Mouse (Mus musculus) limb, embryonic 11.5 days (tissue): ENCODE results near the gene Elavl1. TPM values are rescaled to one million over a fixed set of nuclear protein-coding genes. Genes with fewer than 3 reads are reported as not detected.

Source experiments
- ATAC-seq: fragments of 200-750 bp; cut with Nextera tagmentation; 2 replicates; pipeline ENCODE4 v1.8.0; 2017; ENCODE audit warnings: low read depth; ENCODE audit not compliant: insufficient number of reproducible peaks, low FRiP score, low TSS enrichment
- DNase-seq: peaks from one replicate; pipeline ENCODE4 v3.0.0-alpha.2; 2015; ENCODE audit warnings: low spot score
- H3K27ac ChIP-seq: fragments of 300-500 bp; sonication (generic); replicated peaks from 2 replicates; pipeline ENCODE4 v1.5.1; 2014; ENCODE audit warnings: low read depth, mild to moderate bottlenecking, low read length
- H3K27me3 ChIP-seq: fragments of 300-500 bp; sonication (generic); 2 replicates; pipeline ENCODE4 v1.6.1; 2014; ENCODE audit warnings: mild to moderate bottlenecking, low read length, mixed read lengths; ENCODE audit not compliant: control insufficient read depth, insufficient read depth
- H3K36me3 ChIP-seq: fragments of 300-500 bp; sonication (generic); 2 replicates; pipeline ENCODE4 v1.6.1; 2014; ENCODE audit warnings: mild to moderate bottlenecking, low read length, moderate library complexity, mixed read lengths; ENCODE audit not compliant: control insufficient read depth, insufficient read depth
- H3K4me1 ChIP-seq: fragments of 300-500 bp; sonication (generic); 2 replicates; pipeline ENCODE4 v1.6.1; 2014; ENCODE audit warnings: low read length, mixed read lengths; ENCODE audit not compliant: control insufficient read depth, insufficient read depth
- H3K4me2 ChIP-seq: fragments of 300-500 bp; sonication (generic); 2 replicates; pipeline ENCODE4 v1.6.1; 2014; ENCODE audit warnings: low read depth, mild to moderate bottlenecking, moderate library complexity; ENCODE audit not compliant: severe bottlenecking
- H3K4me3 ChIP-seq: fragments of 300-500 bp; sonication (generic); 2 replicates; pipeline ENCODE4 v1.5.1; 2014; ENCODE audit warnings: low read depth, low read length
- H3K9ac ChIP-seq: fragments of 300-500 bp; sonication (generic); 2 replicates; pipeline ENCODE4 v1.6.1; 2014; ENCODE audit warnings: mild to moderate bottlenecking, low read length
- H3K9me3 ChIP-seq: fragments of 300-500 bp; sonication (generic); 2 replicates; pipeline ENCODE4 v1.6.1; 2016; ENCODE audit warnings: low read length; ENCODE audit not compliant: control insufficient read depth
- WGBS: fragments of 180-500 bp; shearing (Covaris S2); extraction: QIAGEN DNeasy Blood & Tissue Kit; methylation state at CpG from one replicate; pipeline ENCODE4 v1.1.7; 2014; 5-methylcytosine and 5-hydroxymethylcytosine counted together
- polyA plus RNA-seq: library from polyadenylated mRNA; unstranded; fragments of >200 nt; fragmentation: Nextera tagmentation; extraction: Ambion mirVana; gene quantifications from 2 replicates; pipeline ENCODE4 v1.2.1, GENCODE M21; 2014

Gene Elavl1
- polyA plus RNA-seq, 1 experiment from 2014 or later, result 403 TPM

GRCm38 (mm10) chr8:4335678-4336077 is 10.5 kb upstream of the Elavl1 start:
- no peaks in the 10 kb centered on the region for H3K4me1 ChIP-seq
- H3K4me3 ChIP-seq, result no peak overlapping the region
- peaks cover 17% of the 10 kb centered on the region for H3K36me3 ChIP-seq
- H3K9ac ChIP-seq, result no peak overlapping the region
- 88% methylated on average over 2 of the region's 2 CpGs for WGBS
- DNase-seq (no peak), ATAC-seq (no peak)
- no peak overlapping the region for H3K27ac ChIP-seq
- H3K4me2 ChIP-seq, result no peak overlapping the region
- no peaks in the 10 kb centered on the region for H3K9me3 ChIP-seq
- no peaks in the 10 kb centered on the region for H3K27me3 ChIP-seq

- peaks cover 19% of the 10 kb centered on the region for H3K36me3 ChIP-seq
- no peaks in the 10 kb centered on the region for H3K27me3 ChIP-seq
- H3K4me3 ChIP-seq, result no peak overlapping the region
- no peaks in the 10 kb centered on the region for H3K9me3 ChIP-seq
- 93% methylated on average over 1 of the region's 1 CpGs for WGBS
- DNase-seq (no peak), ATAC-seq (no peak)
- H3K4me2 ChIP-seq, result no peak overlapping the region
- H3K9ac ChIP-seq, result no peak overlapping the region
- H3K27ac ChIP-seq, result no peak overlapping the region
- H3K4me1 ChIP-seq, result no peaks in the 10 kb centered on the region
Observed at GRCm38 (mm10) chr8:4333966-4334365, 8.8 kb upstream of the Elavl1 start.

DNA sequence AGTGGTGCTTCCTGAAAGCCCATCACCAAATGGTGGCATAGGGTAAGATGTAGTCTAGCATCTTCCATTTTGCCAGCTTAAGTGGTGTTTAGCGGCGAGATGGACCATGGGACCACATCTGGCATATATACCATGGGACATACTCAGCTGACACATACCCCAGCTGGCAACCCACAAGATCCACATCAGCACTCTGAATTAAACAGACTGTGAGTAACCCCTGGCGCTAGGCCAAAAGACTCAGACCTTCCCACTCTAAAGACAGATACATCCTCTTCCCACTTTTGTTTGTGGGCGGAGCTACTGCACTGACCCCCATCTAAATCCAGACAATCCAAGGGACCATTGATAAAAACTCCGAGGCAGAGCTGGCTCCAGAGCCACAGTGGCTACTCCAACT is 3.8 kb upstream of the Elavl1 start:
- WGBS, result 94% methylated on average over 5 of the region's 5 CpGs
- H3K27ac ChIP-seq, result no peak overlapping the region
- no peak for ATAC-seq
- H3K9me3 ChIP-seq, result no peaks in the 10 kb centered on the region
- no peak overlapping the region for H3K9ac ChIP-seq
- H3K4me3 ChIP-seq, result no peak overlapping the region
- H3K4me2 ChIP-seq, result no peak overlapping the region
- peaks cover 15% of the 10 kb centered on the region; the same call in 1 of the 2 replicates for H3K36me3 ChIP-seq
- no peak for DNase-seq
- no peaks in the 10 kb centered on the region for H3K27me3 ChIP-seq
- no peaks in the 10 kb centered on the region for H3K4me1 ChIP-seq

GRCm38 (mm10) chr8:4325751-4326036 is 481 bp upstream of the Elavl1 start:
- H3K27ac ChIP-seq, result no peak overlapping the region
- WGBS, result 43% methylated on average over 7 of the region's 7 CpGs
- peak overlapping the region; percentile 98 for H3K4me3 ChIP-seq
- H3K9me3 ChIP-seq, result no peaks in the 10 kb centered on the region
- H3K36me3 ChIP-seq, result peaks cover 17% of the 10 kb centered on the region
- H3K27me3 ChIP-seq, result no peaks in the 10 kb centered on the region
- ATAC-seq (no peak), DNase-seq (no peak)
- peak overlapping the region; percentile 65 for H3K4me2 ChIP-seq
- peaks cover 3% of the 10 kb centered on the region; the same call in 1 of the 2 replicates for H3K4me1 ChIP-seq
- H3K9ac ChIP-seq, result peak overlapping the region; percentile 99

DNA sequence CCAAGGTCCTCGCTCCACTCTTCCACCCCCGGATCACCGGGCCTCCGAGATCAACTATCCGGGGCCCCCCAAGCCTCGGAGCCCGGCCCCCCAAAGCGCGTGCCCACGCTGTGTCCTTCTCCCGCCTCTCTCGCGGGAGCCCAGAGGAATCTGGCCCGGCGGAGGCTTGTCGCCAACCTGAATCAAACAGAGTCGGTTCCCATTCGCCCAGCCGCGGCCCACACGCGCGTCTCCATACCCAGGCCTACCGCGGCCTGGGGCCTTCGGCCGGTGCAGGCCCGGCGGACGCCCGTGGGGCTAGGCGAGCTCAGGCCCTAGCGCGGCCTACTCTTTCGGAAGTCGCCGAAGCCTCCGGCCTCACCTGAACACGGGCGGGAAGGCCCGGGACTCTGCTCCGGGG is 688 bp downstream of the Elavl1 start:
- ATAC-seq (peak; percentile 70), DNase-seq (no peak)
- no peaks in the 10 kb centered on the region for H3K27me3 ChIP-seq
- peak overlapping the region; percentile 80 for H3K27ac ChIP-seq
- WGBS, result under 1% methylated on average over 37 of the region's 42 CpGs
- H3K9ac ChIP-seq, result peak overlapping the region; percentile 99
- peaks cover 3% of the 10 kb centered on the region; the same call in 1 of the 2 replicates for H3K4me1 ChIP-seq
- peak overlapping the region; percentile 73 for H3K4me2 ChIP-seq
- H3K36me3 ChIP-seq, result peaks cover 20% of the 10 kb centered on the region
- H3K4me3 ChIP-seq, result peak overlapping the region; percentile 98
- H3K9me3 ChIP-seq, result no peaks in the 10 kb centered on the region

DNA sequence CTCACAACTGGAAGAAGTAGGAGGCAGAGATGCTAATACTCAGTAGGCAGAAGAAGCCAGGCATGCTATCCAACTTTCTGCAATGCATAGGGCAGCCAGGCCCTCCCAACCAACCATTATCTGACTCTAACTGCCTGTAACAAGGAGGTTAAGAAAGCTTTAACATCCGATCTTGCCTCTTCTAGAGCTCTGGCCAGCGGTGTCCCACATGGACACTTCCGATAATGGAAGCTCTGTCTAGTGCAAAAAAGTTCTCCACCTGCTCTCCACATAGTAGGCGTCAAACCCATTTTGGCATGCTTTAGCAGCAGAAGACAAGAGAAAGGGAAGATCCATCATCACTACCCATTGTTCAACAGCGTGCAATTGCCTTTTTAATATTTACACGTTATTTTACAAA is 1.3 kb downstream of the Elavl1 start:
- peaks cover 19% of the 10 kb centered on the region for H3K36me3 ChIP-seq
- no peak overlapping the region for H3K27ac ChIP-seq
- WGBS, result 9% methylated on average over 6 of the region's 6 CpGs
- peaks cover 3% of the 10 kb centered on the region; the same call in 1 of the 2 replicates for H3K4me1 ChIP-seq
- ATAC-seq (no peak), DNase-seq (no peak)
- H3K4me3 ChIP-seq, result peak overlapping the region; percentile 98
- H3K27me3 ChIP-seq, result no peaks in the 10 kb centered on the region
- H3K4me2 ChIP-seq, result peak overlapping the region; percentile 73
- H3K9me3 ChIP-seq, result no peaks in the 10 kb centered on the region
- H3K9ac ChIP-seq, result peak overlapping the region; percentile 99

GRCm38 (mm10) chr8:4322470-4322869 is 2.7 kb downstream of the Elavl1 start:
- Histone ChIP-seq H3K9ac (no peak overlapping the region), H3K4me2 (no peak overlapping the region), H3K4me1 (peaks cover 3% of the 10 kb centered on the region; the same call in 1 of the 2 replicates), H3K27me3 (no peaks in the 10 kb centered on the region), H3K27ac (no peak overlapping the region), H3K36me3 (peaks cover 12% of the 10 kb centered on the region), H3K9me3 (no peaks in the 10 kb centered on the region), H3K4me3 (no peak overlapping the region)
- peak; percentile 93 for DNase-seq
- WGBS, result 31% methylated on average over 2 of the region's 2 CpGs
- no peak for ATAC-seq

- Histone ChIP-seq H3K9ac (no peak overlapping the region), H3K36me3 (peaks cover 12% of the 10 kb centered on the region), H3K4me3 (no peak overlapping the region), H3K9me3 (no peaks in the 10 kb centered on the region), H3K27ac (no peak overlapping the region), H3K4me2 (no peak overlapping the region), H3K4me1 (peaks cover 3% of the 10 kb centered on the region; the same call in 1 of the 2 replicates), H3K27me3 (no peaks in the 10 kb centered on the region)
- DNase-seq (no peak), ATAC-seq (no peak)
- WGBS, result 71% methylated on average over 2 of the region's 2 CpGs
Observed at GRCm38 (mm10) chr8:4321031-4321430, 4.2 kb downstream of the Elavl1 start.

DNA sequence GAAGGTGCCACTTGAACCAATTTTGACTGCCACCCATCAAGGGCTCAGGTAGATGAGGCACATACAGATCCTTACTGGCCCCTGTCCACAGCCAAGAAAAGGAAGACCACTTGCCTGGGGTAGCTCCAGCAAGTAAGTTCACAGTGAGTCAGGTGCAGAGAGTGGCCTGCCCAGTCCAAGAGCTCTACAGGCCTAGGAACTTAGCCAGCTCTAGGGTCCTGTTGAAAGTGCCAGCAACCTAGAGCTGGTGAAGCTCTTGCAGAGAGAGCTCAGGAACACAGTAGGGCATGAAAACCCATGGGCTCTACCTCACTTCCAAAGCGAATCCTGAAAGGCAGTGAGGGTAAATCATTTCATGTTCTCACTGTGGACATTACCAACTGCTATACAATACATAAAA is 4.8 kb downstream of the Elavl1 start:
- no peak overlapping the region for H3K4me3 ChIP-seq
- H3K36me3 ChIP-seq, result peaks cover 12% of the 10 kb centered on the region
- no peak overlapping the region for H3K27ac ChIP-seq
- H3K9ac ChIP-seq, result no peak overlapping the region
- WGBS, result 94% methylated on average over 1 of the region's 1 CpGs
- no peaks in the 10 kb centered on the region for H3K9me3 ChIP-seq
- H3K27me3 ChIP-seq, result no peaks in the 10 kb centered on the region
- ATAC-seq, result no peak
- H3K4me1 ChIP-seq, result peaks cover 3% of the 10 kb centered on the region; the same call in 1 of the 2 replicates
- H3K4me2 ChIP-seq, result no peak overlapping the region
- DNase-seq, result no peak
